Mouse (Mus musculus) MEL (cell line): ENCODE data around the gene Hoxb9.

Experiments
- CTCF ChIP-seq, 3 experiments: IDR thresholded peaks in 2 of 3; conservative IDR thresholded peaks in 1 of 3; 2 replicates each; pipeline ENCODE4 v1.5.1; 2011 to 2012; ENCODE audit warnings: low read length in 3 of 3, low read depth in 2 of 3, mild to moderate bottlenecking in 2 of 3, improper control_type of control experiment in 1 of 3, inconsistent platforms in 1 of 3, mixed read lengths in 1 of 3, moderate library complexity in 1 of 3; ENCODE audit not compliant: control insufficient read depth in 1 of 3, insufficient read depth in 1 of 3, poor library complexity in 1 of 3, severe bottlenecking in 1 of 3
- E2F4 ChIP-seq: IDR thresholded peaks from 2 replicates; pipeline ENCODE4 v1.6.1; 2011; ENCODE audit warnings: low read depth, low read length, improper control_type of control experiment, borderline replicate concordance
- MAX ChIP-seq: IDR thresholded peaks from 2 replicates; pipeline ENCODE4 v1.6.1; 2011; ENCODE audit warnings: low read length, improper control_type of control experiment
- POLR2A ChIP-seq, 2 experiments: IDR thresholded peaks; 2 replicates each; pipeline ENCODE4 v1.6.1; 2011 to 2012; ENCODE audit warnings: low read length in 2 of 2, mild to moderate bottlenecking in 2 of 2, control low read depth in 1 of 2, improper control_type of control experiment in 1 of 2, low read depth in 1 of 2, moderate library complexity in 1 of 2; ENCODE audit not compliant: control insufficient read depth in 1 of 2, insufficient read depth in 1 of 2, poor library complexity in 1 of 2
- RAD21 ChIP-seq: IDR thresholded peaks from 2 replicates; pipeline ENCODE4 v1.6.1; 2011; ENCODE audit warnings: mild to moderate bottlenecking, low read depth, low read length, improper control_type of control experiment

DNA sequence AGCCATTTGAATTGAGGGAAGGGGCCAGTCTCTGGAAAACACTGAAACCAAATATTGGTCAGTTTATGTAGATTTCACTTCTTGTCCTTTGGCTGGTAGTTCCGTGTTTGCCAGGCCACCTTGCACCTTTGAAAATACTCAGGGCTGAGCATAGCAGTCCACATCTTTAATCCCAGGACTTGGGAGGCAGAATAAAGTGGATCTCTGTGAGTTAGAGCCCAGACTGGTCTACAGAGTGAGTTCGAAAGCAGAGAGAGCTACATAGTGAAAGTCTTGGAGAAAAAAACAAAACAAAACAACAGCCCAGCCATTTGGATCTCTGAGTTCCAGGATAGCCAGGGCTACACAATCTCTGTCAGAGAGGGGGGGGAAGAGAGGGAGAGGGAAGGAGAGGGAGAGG lies 14.1 kb upstream of the Hoxb9 start:
- TF ChIP-seq E2F4 (no peak), RAD21 (no peak), MAX (no peak), POLR2A (IDR thresholded peaks at IDR 0.05; ENCODE audit: control insufficient read depth in 1 of 2, insufficient read depth in 1 of 2, low read depth in 1 of 2, low read length in 2 of 2, poor library complexity in 1 of 2) (no peak), CTCF (IDR thresholded peaks at IDR 0.05 in 2 of 3, conservative IDR thresholded peaks at IDR 0.05 in 1 of 3; ENCODE audit: control insufficient read depth in 1 of 3, insufficient read depth in 1 of 3, low read depth in 2 of 3, low read length in 3 of 3, poor library complexity in 1 of 3, severe bottlenecking in 1 of 3) (no peak)
